ENCODE assay signal across 11 mouse cellular contexts in the genomic region with DNA sequence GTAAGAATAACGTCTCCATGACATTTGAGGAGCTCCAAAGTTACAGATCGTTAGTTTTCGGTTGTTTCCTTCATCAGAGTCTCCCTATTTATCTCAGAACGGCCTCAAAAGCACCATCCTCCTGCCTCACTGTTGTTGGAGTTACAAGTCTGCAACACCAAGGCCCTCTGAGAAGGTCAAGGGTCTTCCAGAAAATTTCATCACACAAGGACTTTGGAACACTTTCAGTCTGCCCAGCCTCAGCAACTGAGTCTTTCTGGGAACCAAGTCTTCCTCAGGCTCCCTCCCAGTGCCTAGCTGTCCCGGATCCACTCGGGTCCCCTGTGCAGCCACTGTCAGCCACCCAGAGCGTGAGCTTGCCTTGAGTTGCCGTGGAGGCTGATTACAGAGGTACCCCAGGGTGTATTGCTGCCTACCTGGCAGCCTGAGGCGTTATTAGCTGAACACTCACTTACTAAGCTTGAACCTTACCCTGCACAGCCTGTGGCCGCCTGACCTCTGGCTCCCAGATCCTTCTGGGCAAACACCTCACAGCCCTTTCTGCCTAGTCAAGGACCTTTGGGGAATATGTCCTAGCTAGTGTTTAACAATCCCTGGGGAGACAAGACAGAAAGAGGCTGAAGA. TPM values are rescaled to one million over a fixed set of nuclear protein-coding genes. Genes with fewer than 3 reads are reported as not detected.
DNase-seq lines count a peak whose midpoint lies in the region; ATAC-seq lines count a peak whose summit lies in the region.
"Had no signal": no experiment of that assay in that cellular context is flagged by ENCODE, and none has a peak within 500 bp of the region (broad histone marks: within the 10 kb centered on the region; RNA-seq: fewer than 3 reads in every experiment).

No protein-coding gene starts in this region.

- no peak overlapping the region for H3K27ac ChIP-seq in forebrain, embryonic 12.5 days
- H3K27ac ChIP-seq in forebrain, embryonic 16.5 days (ENCODE audit: low read length), result no peak overlapping the region
- no peak overlapping the region for H3K27ac ChIP-seq in neural tube, embryonic 11.5 days (ENCODE audit: low read depth, low read length)
- no peak overlapping the region for H3K27ac ChIP-seq in limb, embryonic 11.5 days (replicated peaks; ENCODE audit: low read depth, low read length)
- no peak overlapping the region for H3K27ac ChIP-seq in midbrain, embryonic 11.5 days (ENCODE audit: low read depth, low read length)

- H3K9me3 ChIP-seq in forebrain, embryonic 12.5 days, result no peaks in the 10 kb centered on the region
- H3K9me3 ChIP-seq in forebrain, embryonic 16.5 days (ENCODE audit: control insufficient read depth, low read length), result no peaks in the 10 kb centered on the region
- no peaks in the 10 kb centered on the region for H3K9me3 ChIP-seq in neural tube, embryonic 11.5 days (ENCODE audit: control insufficient read depth, low read length)
- no peaks in the 10 kb centered on the region for H3K9me3 ChIP-seq in limb, embryonic 11.5 days (ENCODE audit: control insufficient read depth, low read length)
- no peaks in the 10 kb centered on the region for H3K9me3 ChIP-seq in midbrain, embryonic 11.5 days (ENCODE audit: control insufficient read depth, low read length)

- no peak for DNase-seq in neural tube, embryonic 11.5 days (ENCODE audit: low spot score)
- no peak for DNase-seq in neural tube, embryonic 10.5 days (ENCODE audit: extremely low spot score, low spot score)
- DNase-seq in limb, embryonic 11.5 days (ENCODE audit: low spot score), result no peak
- DNase-seq in yolk sac, embryonic 10.5 days (ENCODE audit: low spot score), result peak; percentile 91
- no peak for DNase-seq in layer of hippocampus, postnatal 14 days (ENCODE audit: low spot score in 2 of 2)
- no peak for DNase-seq in midbrain, embryonic 11.5 days (ENCODE audit: low spot score, missing footprints)
- DNase-seq: adrenal gland, adult 8-10 months had no signal

- H3K4me1 ChIP-seq in forebrain, embryonic 12.5 days, result peaks cover 5% of the 10 kb centered on the region
- H3K4me1 ChIP-seq in forebrain, embryonic 16.5 days (replicated peaks; ENCODE audit: control insufficient read depth, insufficient read depth, low read length), result peaks cover 2% of the 10 kb centered on the region; the same call in 1 of the 2 replicates
- H3K4me1 ChIP-seq in neural tube, embryonic 11.5 days (ENCODE audit: control insufficient read depth, insufficient read depth, low read length), result no peaks in the 10 kb centered on the region
- H3K4me1 ChIP-seq in limb, embryonic 11.5 days (ENCODE audit: control insufficient read depth, insufficient read depth, low read length), result peaks cover 4% of the 10 kb centered on the region; the same call in 1 of the 2 replicates
- H3K4me1 ChIP-seq in midbrain, embryonic 11.5 days (ENCODE audit: control insufficient read depth, insufficient read depth, low read length), result no peaks in the 10 kb centered on the region

- 44% methylated on average over 10 of the region's 10 CpGs for WGBS in forebrain, embryonic 12.5 days
- 48% methylated on average over 10 of the region's 10 CpGs for WGBS in forebrain, embryonic 16.5 days
- 45% methylated on average over 10 of the region's 10 CpGs for WGBS in neural tube, embryonic 11.5 days
- WGBS in limb, embryonic 11.5 days, result 46% methylated on average over 10 of the region's 10 CpGs
- 48% methylated on average over 10 of the region's 10 CpGs for WGBS in midbrain, embryonic 11.5 days

- no peak overlapping the region for H3K9ac ChIP-seq in forebrain, embryonic 12.5 days
- H3K9ac ChIP-seq in forebrain, embryonic 16.5 days (replicated peaks; ENCODE audit: low read depth, low read length), result no peak overlapping the region
- H3K9ac ChIP-seq in neural tube, embryonic 11.5 days (ENCODE audit: low read length), result no peak overlapping the region
- no peak overlapping the region for H3K9ac ChIP-seq in limb, embryonic 11.5 days (ENCODE audit: low read length)
- H3K9ac ChIP-seq in midbrain, embryonic 11.5 days (ENCODE audit: low read length), result no peak overlapping the region

- ATAC-seq in forebrain, embryonic 12.5 days (ENCODE audit: low FRiP score), result no peak
- ATAC-seq in forebrain, embryonic 16.5 days, result no peak
- no peak for ATAC-seq in neural tube, embryonic 11.5 days (ENCODE audit: insufficient read depth, low FRiP score, low TSS enrichment)
- no peak for ATAC-seq in limb, embryonic 11.5 days (ENCODE audit: insufficient number of reproducible peaks, low FRiP score, low TSS enrichment, low read depth)
- ATAC-seq in midbrain, embryonic 11.5 days (ENCODE audit: low FRiP score), result no peak

- 0 out of 2 replicates have a peak overlapping the region, but pooled peaks have one; percentile 19 for H3K4me2 ChIP-seq in forebrain, embryonic 12.5 days
- no peak overlapping the region; the same call in 1 of the 2 replicates for H3K4me2 ChIP-seq in forebrain, embryonic 16.5 days (ENCODE audit: low read length)
- H3K4me2 ChIP-seq in neural tube, embryonic 11.5 days (ENCODE audit: low read depth), result 0 out of 2 replicates have a peak overlapping the region, but pooled peaks have one; percentile 16
- peak overlapping the region; percentile 39 for H3K4me2 ChIP-seq in limb, embryonic 11.5 days (ENCODE audit: low read depth, severe bottlenecking)
- no peak overlapping the region for H3K4me2 ChIP-seq in midbrain, embryonic 11.5 days

- H3K27me3 ChIP-seq in forebrain, embryonic 12.5 days, result peaks cover 18% of the 10 kb centered on the region
- no peaks in the 10 kb centered on the region for H3K27me3 ChIP-seq in forebrain, embryonic 16.5 days (replicated peaks; ENCODE audit: control insufficient read depth, insufficient read depth, low read length)
- H3K27me3 ChIP-seq in neural tube, embryonic 11.5 days (ENCODE audit: control insufficient read depth, insufficient read depth, low read length), result no peaks in the 10 kb centered on the region
- no peaks in the 10 kb centered on the region for H3K27me3 ChIP-seq in limb, embryonic 11.5 days (ENCODE audit: control insufficient read depth, insufficient read depth, low read length)
- H3K27me3 ChIP-seq in midbrain, embryonic 11.5 days (ENCODE audit: control insufficient read depth, insufficient read depth, low read length), result no peaks in the 10 kb centered on the region

- no peak overlapping the region for H3K4me3 ChIP-seq in forebrain, embryonic 12.5 days (replicated peaks)
- no peak overlapping the region for H3K4me3 ChIP-seq in forebrain, embryonic 16.5 days (replicated peaks; ENCODE audit: low read length)
- H3K4me3 ChIP-seq in neural tube, embryonic 11.5 days (ENCODE audit: low read depth, low read length), result no peak overlapping the region
- 0 out of 2 replicates have a peak overlapping the region, but pooled peaks have one; percentile 8 for H3K4me3 ChIP-seq in limb, embryonic 11.5 days (ENCODE audit: low read depth, low read length)
- no peak overlapping the region for H3K4me3 ChIP-seq in midbrain, embryonic 11.5 days (ENCODE audit: low read depth, low read length)

- H3K36me3 ChIP-seq in forebrain, embryonic 12.5 days (replicated peaks), result no peaks in the 10 kb centered on the region
- H3K36me3 ChIP-seq in forebrain, embryonic 16.5 days (ENCODE audit: control insufficient read depth, insufficient read depth), result no peaks in the 10 kb centered on the region
- no peaks in the 10 kb centered on the region for H3K36me3 ChIP-seq in neural tube, embryonic 11.5 days (ENCODE audit: control insufficient read depth, insufficient read depth, low read length)
- H3K36me3 ChIP-seq in limb, embryonic 11.5 days (ENCODE audit: control insufficient read depth, insufficient read depth, low read length), result no peaks in the 10 kb centered on the region
- H3K36me3 ChIP-seq in midbrain, embryonic 11.5 days (ENCODE audit: control insufficient read depth, insufficient read depth, low read length), result no peaks in the 10 kb centered on the region

RNA-seq across cellular contexts. Expression of gene Eno1, which starts 15.4 kb away (rescaled TPM):
- polyA plus RNA-seq in forebrain, embryonic 12.5 days (2016; fragmentation: Nextera tagmentation; extraction: Ambion mirVana), result 1,282 and 1,334 TPM in 2 replicates
- 979 and 980 TPM in 2 replicates for polyA plus RNA-seq in forebrain, embryonic 16.5 days (2015; fragmentation: Nextera tagmentation; extraction: Ambion mirVana)
- 1,923 and 1,983 TPM in 2 replicates for polyA plus RNA-seq in neural tube, embryonic 11.5 days (2014; fragmentation: Nextera tagmentation; extraction: Ambion mirVana)
- 2,196 and 2,311 TPM in 2 replicates for polyA plus RNA-seq in limb, embryonic 11.5 days (2014; fragmentation: Nextera tagmentation; extraction: Ambion mirVana)
- 100 to 1,000 TPM; 395 to 425 TPM for total RNA-seq in layer of hippocampus, postnatal 14 days (2021)
- 1,438 and 1,518 TPM in 2 replicates for polyA plus RNA-seq in midbrain, embryonic 11.5 days (2014; fragmentation: Nextera tagmentation; extraction: Ambion mirVana)

RNA-seq across cellular contexts. Expression of gene Car6, which starts 20.0 kb away (rescaled TPM):
- not detected in 2 replicates for polyA plus RNA-seq in forebrain, embryonic 12.5 days (2016; fragmentation: Nextera tagmentation; extraction: Ambion mirVana)
- not detected in 2 replicates for polyA plus RNA-seq in forebrain, embryonic 16.5 days (2015; fragmentation: Nextera tagmentation; extraction: Ambion mirVana)
- 0.39 TPM in 1 of 2 replicates, not detected in the other for polyA plus RNA-seq in neural tube, embryonic 11.5 days (2014; fragmentation: Nextera tagmentation; extraction: Ambion mirVana)
- 0.09 and 0.34 TPM in 2 replicates for polyA plus RNA-seq in limb, embryonic 11.5 days (2014; fragmentation: Nextera tagmentation; extraction: Ambion mirVana)
- total RNA-seq in layer of hippocampus, postnatal 14 days (2021), result not detected
- 0.25 TPM in 1 of 2 replicates, not detected in the other for polyA plus RNA-seq in midbrain, embryonic 11.5 days (2014; fragmentation: Nextera tagmentation; extraction: Ambion mirVana)
- total RNA-seq: granulocyte monocyte progenitor cell, adult 5-6 weeks; left cerebral cortex, postnatal 36 days had no signal

Comparison
In these comparisons a context has a peak if more than half of its experiments do, and no peak if none do; other contexts are left out.
1. H3K4me2 ChIP-seq: peak in forebrain, embryonic 12.5 days (single experiment), neural tube, embryonic 11.5 days (single experiment) and limb, embryonic 11.5 days (single experiment); none in forebrain, embryonic 16.5 days (single experiment) and midbrain, embryonic 11.5 days (single experiment).